Mouse (Mus musculus) kidney, adult 2 months (tissue): ENCODE measurements at regions not wholly inside any gene's neighbourhood (a gene's known extent, or its start where the extent isn't known, plus 50 kb on each side); places are given as distances from the start of the nearest gene placed in this dataset.

Experiments used
- CTCF ChIP-seq: fragments of 200-500 bp; conservative IDR thresholded peaks from 2 replicates; pipeline ENCODE4 v1.5.1; 2011; ENCODE audit warnings: low read depth, mild to moderate bottlenecking, control low read depth, low read length, moderate library complexity, mixed read lengths; ENCODE audit not compliant: insufficient read depth, insufficient read length
- POLR2A ChIP-seq: fragments of 200-500 bp; IDR thresholded peaks from one replicate; pipeline ENCODE4 v1.6.1; 2011; ENCODE audit warnings: low read depth, low read length, control low read depth

DNA sequence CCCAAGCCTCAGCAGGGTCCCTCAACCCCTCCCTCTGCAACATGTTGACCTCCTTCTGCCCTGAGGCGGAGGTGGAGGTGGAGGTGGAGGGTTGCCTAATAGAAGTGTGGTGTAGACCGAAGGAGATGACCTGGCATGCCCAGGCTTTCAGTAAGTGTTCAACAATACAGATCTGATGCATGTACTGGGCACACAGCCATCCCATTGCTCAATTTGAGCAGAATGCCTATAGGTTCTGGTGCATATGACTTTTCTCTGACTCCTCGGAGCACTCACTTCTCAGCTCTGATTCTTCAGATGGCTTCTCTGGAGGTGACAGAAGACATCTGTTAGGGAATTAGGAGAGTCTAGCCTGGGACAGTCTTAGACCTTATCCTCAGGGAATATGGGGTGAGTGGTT, 130.4 kb downstream of the H2afy start:
- TF ChIP-seq POLR2A (no peak), CTCF (no peak)
